Mouse (Mus musculus) bone marrow macrophage, adult 2 months (primary cell): Measurements from ENCODE around the gene Arhgap33.

Source experiments
- CTCF ChIP-seq: IDR thresholded peaks from 2 replicates; pipeline ENCODE4 v1.5.1; 2012; ENCODE audit warnings: low read depth, mild to moderate bottlenecking, low read length, moderate library complexity
- POLR2A ChIP-seq: IDR thresholded peaks from 2 replicates; pipeline ENCODE4 v1.6.1; 2012; ENCODE audit warnings: mild to moderate bottlenecking, low read depth, low read length, borderline replicate concordance

GRCm38 (mm10) chr7:30550603-30551002 is 15.7 kb upstream of the Arhgap33 start:
- TF ChIP-seq CTCF (no peak), POLR2A (no peak)
